ENCODE assay signal across 20 mouse cellular contexts in the genomic region with DNA sequence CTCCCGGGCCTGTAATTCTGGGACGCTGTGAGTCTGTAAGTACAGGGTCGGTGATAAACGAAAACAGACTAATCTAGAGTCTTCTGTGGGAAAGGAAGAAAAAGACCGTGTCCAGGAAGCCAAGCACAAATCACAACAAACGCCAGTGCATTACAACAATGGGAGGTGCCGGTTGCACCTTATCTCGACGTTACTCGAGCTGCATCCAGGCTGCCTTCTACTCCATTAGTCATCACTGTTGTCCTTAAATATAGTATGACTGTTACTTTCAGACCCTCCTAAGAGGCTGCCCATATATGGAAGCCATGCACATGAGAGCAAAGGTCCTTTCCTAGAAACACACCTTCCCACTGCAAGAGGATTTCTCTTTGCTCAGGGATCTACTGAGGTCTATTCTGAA. TPM values are rescaled to one million over a fixed set of nuclear protein-coding genes. Genes with fewer than 3 reads are reported as not detected.
DNase-seq lines count a peak whose midpoint lies in the region; ATAC-seq and TF ChIP-seq lines count a peak whose summit lies in the region.
"Had no signal": no experiment of that assay in that cellular context is flagged by ENCODE, and none has a peak within 500 bp of the region (broad histone marks: within the 10 kb centered on the region; RNA-seq: fewer than 3 reads in every experiment).

No protein-coding gene starts in this region.

- H3K27me3 ChIP-seq in heart, embryonic 10.5 days (ENCODE audit: insufficient read depth, poor library complexity, severe bottlenecking): no peaks in the 10 kb centered on the region
- no peaks in the 10 kb centered on the region for H3K27me3 ChIP-seq in liver, embryonic 16.5 days (ENCODE audit: control insufficient read depth, insufficient read depth, low read depth, low read length)
- no peaks in the 10 kb centered on the region for H3K27me3 ChIP-seq in liver, postnatal 0 days (ENCODE audit: insufficient read depth, low read length)
- no peaks in the 10 kb centered on the region for H3K27me3 ChIP-seq in heart, embryonic 15.5 days
- H3K27me3 ChIP-seq in stomach, embryonic 16.5 days (ENCODE audit: control insufficient read depth, insufficient read depth, low read length): no peaks in the 10 kb centered on the region
- H3K27me3 ChIP-seq: forebrain, embryonic 13.5 days; stomach, embryonic 15.5 days had no signal

- TF ChIP-seq CTCF in liver, postnatal 0 days (IDR thresholded peaks at IDR 0.05; ENCODE audit: low read depth): no peak

- peak; percentile 79 for DNase-seq in heart, embryonic 10.5 days (ENCODE audit: low spot score)
- no peak for DNase-seq in heart, adult 8-10 months (ENCODE audit: low spot score)
- no peak for DNase-seq in liver, postnatal 0 days
- DNase-seq in kidney, adult 18-20 months: no peak
- DNase-seq: adrenal gland, postnatal 36 days; cerebellum, adult 9-10 months; gastrocnemius, postnatal 36 days; kidney, adult 2 months; lung, adult 18-20 months; lung, postnatal 4 days had no signal

- peak overlapping the region; percentile 9; the same call in 1 of the 2 replicates for H3K4me3 ChIP-seq in heart, embryonic 10.5 days
- no peak overlapping the region for H3K4me3 ChIP-seq in liver, embryonic 16.5 days (ENCODE audit: low read depth, low read length)
- H3K4me3 ChIP-seq in liver, postnatal 0 days (ENCODE audit: low read depth, low read length): no peak overlapping the region
- H3K4me3 ChIP-seq in heart, embryonic 15.5 days: no peak overlapping the region
- no peak overlapping the region for H3K4me3 ChIP-seq in stomach, embryonic 16.5 days (replicated peaks; ENCODE audit: low read length)
- H3K4me3 ChIP-seq: forebrain, embryonic 13.5 days; left cerebral cortex, adult 2 months; stomach, embryonic 15.5 days had no signal

- peak overlapping the region; percentile 87 for H3K27ac ChIP-seq in heart, embryonic 10.5 days
- H3K27ac ChIP-seq in liver, embryonic 16.5 days (ENCODE audit: low read length): no peak overlapping the region
- H3K27ac ChIP-seq in liver, postnatal 0 days (ENCODE audit: low read depth): no peak overlapping the region
- peak overlapping the region; percentile 82 for H3K27ac ChIP-seq in heart, embryonic 15.5 days
- no peak overlapping the region for H3K27ac ChIP-seq in stomach, embryonic 16.5 days (ENCODE audit: low read length)
- H3K27ac ChIP-seq: forebrain, embryonic 13.5 days; kidney, postnatal 0 days; left cerebral cortex, adult 2 months had no signal

- ATAC-seq in liver, embryonic 16.5 days (ENCODE audit: low read depth): peak; percentile 32; the same call in 1 of the 2 replicates
- no peak for ATAC-seq in liver, postnatal 0 days
- peak; percentile 78 for ATAC-seq in heart, embryonic 15.5 days (replicated peaks; ENCODE audit: insufficient number of reproducible peaks, insufficient read depth, low FRiP score, low read depth)
- ATAC-seq in stomach, embryonic 16.5 days (ENCODE audit: insufficient read depth, low FRiP score): peak; percentile 22; the same call in 1 of the 2 replicates
- ATAC-seq: CD4-positive, CD25-positive, alpha-beta regulatory T cell, adult 4 months; forebrain, embryonic 13.5 days; hindbrain, embryonic 16.5 days; midbrain, embryonic 16.5 days had no signal

- no peak overlapping the region for H3K9ac ChIP-seq in liver, embryonic 16.5 days (ENCODE audit: low read depth, low read length)
- H3K9ac ChIP-seq in liver, postnatal 0 days (replicated peaks): no peak overlapping the region
- H3K9ac ChIP-seq in heart, embryonic 15.5 days: no peak overlapping the region
- no peak overlapping the region for H3K9ac ChIP-seq in stomach, embryonic 16.5 days (ENCODE audit: low read length)
- H3K9ac ChIP-seq: forebrain, embryonic 13.5 days; stomach, embryonic 15.5 days had no signal

- H3K9me3 ChIP-seq in heart, embryonic 10.5 days: no peaks in the 10 kb centered on the region
- no peaks in the 10 kb centered on the region for H3K9me3 ChIP-seq in liver, embryonic 16.5 days (replicated peaks; ENCODE audit: control insufficient read depth, low read length)
- no peaks in the 10 kb centered on the region for H3K9me3 ChIP-seq in liver, postnatal 0 days (ENCODE audit: low read length)
- no peaks in the 10 kb centered on the region for H3K9me3 ChIP-seq in heart, embryonic 15.5 days (replicated peaks)
- H3K9me3 ChIP-seq in stomach, embryonic 16.5 days (replicated peaks; ENCODE audit: control insufficient read depth, low read length): no peaks in the 10 kb centered on the region
- H3K9me3 ChIP-seq: forebrain, embryonic 13.5 days; stomach, embryonic 15.5 days had no signal

- no peak overlapping the region for H3K4me2 ChIP-seq in liver, embryonic 16.5 days (ENCODE audit: low read depth, low read length)
- no peak overlapping the region for H3K4me2 ChIP-seq in liver, postnatal 0 days (ENCODE audit: low read depth, low read length)
- H3K4me2 ChIP-seq in heart, embryonic 15.5 days: peak overlapping the region; percentile 37
- H3K4me2 ChIP-seq in stomach, embryonic 16.5 days (ENCODE audit: low read depth, low read length): no peak overlapping the region
- H3K4me2 ChIP-seq: forebrain, embryonic 13.5 days; stomach, embryonic 15.5 days had no signal

- no peak for TF ChIP-seq EP300 in liver, postnatal 0 days (IDR thresholded peaks at IDR 0.05; ENCODE audit: low read depth)

- WGBS in heart, embryonic 10.5 days: 20% methylated on average over 10 of the region's 10 CpGs
- 50% methylated on average over 10 of the region's 10 CpGs for WGBS in liver, embryonic 16.5 days (ENCODE audit: insufficient replicate concordance)
- 71% methylated on average over 10 of the region's 10 CpGs for WGBS in liver, postnatal 0 days (ENCODE audit: insufficient replicate concordance)
- WGBS in heart, embryonic 15.5 days: 18% methylated on average over 10 of the region's 10 CpGs
- 79% methylated on average over 10 of the region's 10 CpGs for WGBS in stomach, embryonic 16.5 days

- no peaks in the 10 kb centered on the region for H3K36me3 ChIP-seq in heart, embryonic 10.5 days
- H3K36me3 ChIP-seq in liver, embryonic 16.5 days (ENCODE audit: control insufficient read depth, insufficient read depth): no peaks in the 10 kb centered on the region
- no peaks in the 10 kb centered on the region for H3K36me3 ChIP-seq in liver, postnatal 0 days (replicated peaks; ENCODE audit: insufficient read depth, low read length)
- H3K36me3 ChIP-seq in heart, embryonic 15.5 days: no peaks in the 10 kb centered on the region
- H3K36me3 ChIP-seq in stomach, embryonic 16.5 days (ENCODE audit: control insufficient read depth, insufficient read depth, low read length): no peaks in the 10 kb centered on the region
- H3K36me3 ChIP-seq: stomach, embryonic 15.5 days had no signal

- H3K4me1 ChIP-seq in heart, embryonic 10.5 days: peaks cover 60% of the 10 kb centered on the region
- no peaks in the 10 kb centered on the region for H3K4me1 ChIP-seq in liver, embryonic 16.5 days (ENCODE audit: control insufficient read depth, low read depth, low read length)
- no peaks in the 10 kb centered on the region for H3K4me1 ChIP-seq in liver, postnatal 0 days (ENCODE audit: insufficient read depth)
- H3K4me1 ChIP-seq in heart, embryonic 15.5 days (replicated peaks): peaks cover 65% of the 10 kb centered on the region
- H3K4me1 ChIP-seq in stomach, embryonic 16.5 days (ENCODE audit: control insufficient read depth, insufficient read depth, low read length): peaks cover 24% of the 10 kb centered on the region
- H3K4me1 ChIP-seq: forebrain, embryonic 13.5 days; stomach, embryonic 15.5 days had no signal

RNA-seq across cellular contexts. Expression of a gene that starts 13.0 kb away (rescaled TPM):
- polyA plus RNA-seq in heart, embryonic 10.5 days (2016; fragmentation: Nextera tagmentation; extraction: Ambion mirVana): 11.4 and 17.5 TPM in 2 replicates
- 10 to 100 TPM; 71.6 to 83.9 (median 77.2) TPM for total RNA-seq in heart, adult 8-10 months (2022)
- 0.78 and 1.1 TPM in 2 replicates for polyA plus RNA-seq in liver, embryonic 16.5 days (2015; fragmentation: Nextera tagmentation; extraction: Ambion mirVana)
- polyA plus RNA-seq in liver, postnatal 0 days (2015; fragmentation: Nextera tagmentation; extraction: Ambion mirVana): 0.77 and 1.0 TPM in 2 replicates
- polyA plus RNA-seq in heart, embryonic 15.5 days (2015; fragmentation: Nextera tagmentation; extraction: Ambion mirVana): 10.6 and 11.3 TPM in 2 replicates
- polyA plus RNA-seq in stomach, embryonic 16.5 days (2015; fragmentation: Nextera tagmentation; extraction: Ambion mirVana): 11.2 and 11.6 TPM in 2 replicates

RNA-seq across cellular contexts. Expression of a gene that starts 51.4 kb away (rescaled TPM):
- polyA plus RNA-seq in heart, embryonic 10.5 days (2016; fragmentation: Nextera tagmentation; extraction: Ambion mirVana): 22.6 and 24.0 TPM in 2 replicates
- 1 to 10 TPM; 4.1 to 5.5 (median 4.8) TPM for total RNA-seq in heart, adult 8-10 months (2022)
- polyA plus RNA-seq in liver, embryonic 16.5 days (2015; fragmentation: Nextera tagmentation; extraction: Ambion mirVana): 2.4 and 2.6 TPM in 2 replicates
- polyA plus RNA-seq in liver, postnatal 0 days (2015; fragmentation: Nextera tagmentation; extraction: Ambion mirVana): 3.3 and 3.4 TPM in 2 replicates
- 19.2 and 22.2 TPM in 2 replicates for polyA plus RNA-seq in heart, embryonic 15.5 days (2015; fragmentation: Nextera tagmentation; extraction: Ambion mirVana)
- polyA plus RNA-seq in stomach, embryonic 16.5 days (2015; fragmentation: Nextera tagmentation; extraction: Ambion mirVana): 25.0 and 25.8 TPM in 2 replicates

Comparison
In these comparisons a context has a peak if more than half of its experiments do, and no peak if none do; other contexts are left out.
1. H3K27ac ChIP-seq: peak in heart, embryonic 10.5 days (single experiment) and heart, embryonic 15.5 days (single experiment); none in liver, embryonic 16.5 days (single experiment), liver, postnatal 0 days (single experiment) and stomach, embryonic 16.5 days (single experiment).